Mouse (Mus musculus): ENCODE results near the gene Sla2. TPM values are rescaled to one million over a fixed set of nuclear protein-coding genes. Genes with fewer than 3 reads are reported as not detected.

The Sla2 gene
- total RNA-seq (2014; rRNA removed) (not detected in 2 replicates), polyA plus RNA-seq (2015; fragmentation: Nextera tagmentation; extraction: Ambion mirVana) (0.07 TPM in 1 of 2 replicates, not detected in the other)

DNA sequence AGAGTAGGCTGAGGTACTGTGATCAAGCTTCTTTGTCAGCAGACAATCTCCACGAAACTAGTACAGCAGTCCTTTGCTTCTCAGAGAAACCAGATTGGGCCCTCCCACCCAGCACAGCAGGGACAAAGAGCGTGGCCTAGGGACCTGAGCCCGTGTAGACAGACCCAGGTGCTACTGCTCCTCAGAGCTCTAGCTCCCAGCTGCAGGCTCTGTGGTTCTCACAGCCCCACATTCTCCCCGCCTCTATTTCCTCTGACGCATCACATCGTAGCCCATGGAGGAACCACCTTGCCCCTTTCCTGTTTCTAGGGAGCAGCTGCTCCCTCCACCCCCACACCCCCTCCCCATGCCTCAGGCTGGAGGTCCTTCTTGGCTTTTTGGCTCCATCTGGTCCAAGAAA, at the start of gene Sla2:
Gene Sla2 (minus strand): TSS at position 176 of the 400 bp plus-strand sequence.
- no peaks in the 10 kb centered on the region for H3K36me3 ChIP-seq (ENCODE audit: insufficient read depth, low read length)
- H3K4me3 ChIP-seq (ENCODE audit: low read depth, low read length) = no peak within 1 kb of the TSS
- no peaks in the 10 kb centered on the region for H3K27me3 ChIP-seq (ENCODE audit: insufficient read depth, low read length)
- no peak within 1 kb of the TSS for H3K9ac ChIP-seq (replicated peaks; ENCODE audit: low read length, poor library complexity, severe bottlenecking)
- H3K9me3 ChIP-seq (ENCODE audit: low read length) = no peaks in the 10 kb centered on the region
- 0 out of 2 replicates have a peak, but pooled peaks cover 1% of the 10 kb centered on the region for H3K4me1 ChIP-seq (ENCODE audit: insufficient read depth, low read length)
- WGBS = 71% methylated on average over 6 of the region's 6 CpGs
- TF ChIP-seq CTCF (IDR thresholded peaks at IDR 0.05) = no peak
- no peak within 1 kb of the TSS for H3K4me2 ChIP-seq (ENCODE audit: low read depth, low read length, poor library complexity, severe bottlenecking)
- DNase-seq (ENCODE audit: low spot score) = no peak
- H3K27ac ChIP-seq (ENCODE audit: low read depth, low read length) = no peak within 1 kb of the TSS
- ATAC-seq (ENCODE audit: low FRiP score) = no peak

DNA sequence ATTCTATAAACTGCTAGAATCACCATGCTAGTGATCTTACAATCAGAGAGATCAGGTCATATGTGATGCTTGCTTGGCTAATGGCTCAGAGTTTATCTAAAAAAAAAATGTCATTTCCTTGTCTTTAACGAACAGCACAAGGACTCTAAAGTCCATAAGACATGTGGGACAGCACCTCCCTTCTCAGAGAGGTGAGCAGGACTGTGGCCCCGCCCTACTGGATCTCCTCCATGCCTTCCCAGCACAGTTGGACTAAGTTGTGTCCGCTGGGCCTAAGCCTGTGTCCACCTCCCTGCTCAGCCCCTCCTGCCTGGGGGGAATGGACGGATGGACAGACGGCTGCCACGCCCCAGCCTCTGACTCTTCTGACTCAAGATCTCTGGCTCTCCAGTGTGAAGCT, 48.0 kb upstream of the Sla2 start:
- TF ChIP-seq CTCF (IDR thresholded peaks at IDR 0.05) = no peak
- no peak overlapping the region for H3K9ac ChIP-seq (replicated peaks; ENCODE audit: low read length, poor library complexity, severe bottlenecking)
- WGBS = 79% methylated on average over 6 of the region's 6 CpGs
- H3K4me2 ChIP-seq (ENCODE audit: low read depth, low read length, poor library complexity, severe bottlenecking) = no peak overlapping the region
- H3K36me3 ChIP-seq (ENCODE audit: insufficient read depth, low read length) = peaks cover 37% of the 10 kb centered on the region
- no peak for ATAC-seq (ENCODE audit: low FRiP score)
- DNase-seq (ENCODE audit: low spot score) = no peak
- no peaks in the 10 kb centered on the region for H3K4me1 ChIP-seq (ENCODE audit: insufficient read depth, low read length)
- no peaks in the 10 kb centered on the region for H3K27me3 ChIP-seq (ENCODE audit: insufficient read depth, low read length)
- no peak overlapping the region for H3K27ac ChIP-seq (ENCODE audit: low read depth, low read length)
- no peak overlapping the region for H3K4me3 ChIP-seq (ENCODE audit: low read depth, low read length)
- H3K9me3 ChIP-seq (ENCODE audit: low read length) = no peaks in the 10 kb centered on the region

DNA sequence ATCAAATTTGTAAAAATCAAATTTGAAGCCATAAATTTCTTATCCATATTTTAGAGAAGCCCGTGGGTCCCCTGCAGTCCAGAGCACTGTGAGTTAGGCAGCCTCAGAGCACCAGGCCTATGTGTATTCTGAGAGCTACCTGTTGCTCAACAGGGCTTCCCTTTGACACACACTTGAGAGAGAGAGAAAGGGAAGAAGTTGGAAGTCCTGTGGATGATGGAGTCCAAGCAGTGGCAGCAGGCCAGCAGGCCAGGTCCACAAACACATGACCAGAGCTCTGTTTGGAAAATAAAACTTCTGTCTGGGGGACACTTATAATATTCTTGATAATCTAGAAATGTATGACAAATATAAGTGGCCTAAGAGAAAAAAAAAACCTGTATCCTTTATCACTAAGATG, 46.4 kb upstream of the Sla2 start:
- 88% methylated on average over 1 of the region's 1 CpGs for WGBS
- DNase-seq (ENCODE audit: low spot score) = no peak

DNA sequence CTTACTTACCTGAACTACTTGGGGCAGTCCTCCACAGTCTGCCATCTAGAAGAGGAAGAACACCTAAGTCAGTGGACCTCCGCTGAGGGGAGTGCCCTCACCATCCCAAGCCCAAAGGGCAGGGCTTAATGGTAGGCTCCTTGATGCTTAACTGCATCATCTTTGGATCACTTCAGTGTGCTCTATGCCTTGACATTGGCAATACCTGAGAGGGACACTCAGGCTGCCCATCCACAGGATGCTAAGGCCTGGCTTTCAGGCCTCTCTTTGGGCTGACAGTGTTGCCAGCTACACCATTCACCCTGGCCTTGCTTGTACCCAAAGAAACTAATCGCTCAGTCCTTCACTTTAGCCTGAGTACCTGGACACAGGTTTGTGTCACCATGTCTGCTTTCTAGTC, 44.4 kb upstream of the Sla2 start:
- Histone ChIP-seq H3K9me3 (ENCODE audit: low read length) (no peaks in the 10 kb centered on the region), H3K36me3 (ENCODE audit: insufficient read depth, low read length) (peaks cover 40% of the 10 kb centered on the region), H3K4me3 (ENCODE audit: low read depth, low read length) (no peak overlapping the region), H3K4me1 (ENCODE audit: insufficient read depth, low read length) (no peaks in the 10 kb centered on the region), H3K27ac (ENCODE audit: low read depth, low read length) (no peak overlapping the region), H3K27me3 (ENCODE audit: insufficient read depth, low read length) (no peaks in the 10 kb centered on the region), H3K4me2 (ENCODE audit: low read depth, low read length, poor library complexity, severe bottlenecking) (no peak overlapping the region), H3K9ac (replicated peaks; ENCODE audit: low read length, poor library complexity, severe bottlenecking) (no peak overlapping the region)
- WGBS = 98% methylated on average over 2 of the region's 2 CpGs
- no peak for TF ChIP-seq CTCF (IDR thresholded peaks at IDR 0.05)
- no peak for ATAC-seq (ENCODE audit: low FRiP score)
- DNase-seq (ENCODE audit: low spot score) = no peak

More for the DNA sequence above, 46.4 kb upstream of the Sla2 start:
- H3K4me2 ChIP-seq (ENCODE audit: low read depth, low read length, poor library complexity, severe bottlenecking) = no peak overlapping the region
- peaks cover 31% of the 10 kb centered on the region for H3K36me3 ChIP-seq (ENCODE audit: insufficient read depth, low read length)
- no peak overlapping the region for H3K9ac ChIP-seq (replicated peaks; ENCODE audit: low read length, poor library complexity, severe bottlenecking)
- H3K27ac ChIP-seq (ENCODE audit: low read depth, low read length) = no peak overlapping the region
- no peaks in the 10 kb centered on the region for H3K9me3 ChIP-seq (ENCODE audit: low read length)
- H3K4me3 ChIP-seq (ENCODE audit: low read depth, low read length) = no peak overlapping the region
- no peaks in the 10 kb centered on the region for H3K4me1 ChIP-seq (ENCODE audit: insufficient read depth, low read length)
- TF ChIP-seq CTCF (IDR thresholded peaks at IDR 0.05) = no peak
- no peak for ATAC-seq (ENCODE audit: low FRiP score)
- no peaks in the 10 kb centered on the region for H3K27me3 ChIP-seq (ENCODE audit: insufficient read depth, low read length)

DNA sequence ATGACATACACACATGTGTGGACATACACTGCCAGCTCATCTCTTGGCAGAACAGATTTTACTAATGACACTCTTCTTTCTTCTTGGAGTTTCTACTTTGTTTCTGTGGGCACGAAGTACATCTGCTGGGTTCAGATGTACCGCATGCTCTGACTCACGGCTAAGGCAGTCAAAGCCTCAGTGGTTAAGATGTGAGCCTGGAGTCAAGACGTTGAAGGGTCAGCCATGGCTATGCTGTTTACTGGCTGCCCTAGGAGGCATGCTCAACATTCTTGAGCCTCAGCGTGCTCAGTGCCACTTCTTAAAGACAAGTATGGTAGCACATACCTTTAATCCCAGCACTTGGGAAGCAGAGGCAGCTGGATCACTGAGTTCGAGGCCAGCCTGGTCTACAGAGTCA, 43.6 kb upstream of the Sla2 start:
- Histone ChIP-seq H3K4me1 (ENCODE audit: insufficient read depth, low read length) (no peaks in the 10 kb centered on the region), H3K9me3 (ENCODE audit: low read length) (no peaks in the 10 kb centered on the region), H3K4me2 (ENCODE audit: low read depth, low read length, poor library complexity, severe bottlenecking) (no peak overlapping the region), H3K9ac (replicated peaks; ENCODE audit: low read length, poor library complexity, severe bottlenecking) (no peak overlapping the region), H3K27ac (ENCODE audit: low read depth, low read length) (no peak overlapping the region), H3K27me3 (ENCODE audit: insufficient read depth, low read length) (no peaks in the 10 kb centered on the region), H3K36me3 (ENCODE audit: insufficient read depth, low read length) (peaks cover 36% of the 10 kb centered on the region), H3K4me3 (ENCODE audit: low read depth, low read length) (no peak overlapping the region)
- TF ChIP-seq CTCF (IDR thresholded peaks at IDR 0.05) = no peak
- DNase-seq (ENCODE audit: low spot score) (no peak), ATAC-seq (ENCODE audit: low FRiP score) (no peak)
- WGBS = 90% methylated on average over 6 of the region's 6 CpGs

DNA sequence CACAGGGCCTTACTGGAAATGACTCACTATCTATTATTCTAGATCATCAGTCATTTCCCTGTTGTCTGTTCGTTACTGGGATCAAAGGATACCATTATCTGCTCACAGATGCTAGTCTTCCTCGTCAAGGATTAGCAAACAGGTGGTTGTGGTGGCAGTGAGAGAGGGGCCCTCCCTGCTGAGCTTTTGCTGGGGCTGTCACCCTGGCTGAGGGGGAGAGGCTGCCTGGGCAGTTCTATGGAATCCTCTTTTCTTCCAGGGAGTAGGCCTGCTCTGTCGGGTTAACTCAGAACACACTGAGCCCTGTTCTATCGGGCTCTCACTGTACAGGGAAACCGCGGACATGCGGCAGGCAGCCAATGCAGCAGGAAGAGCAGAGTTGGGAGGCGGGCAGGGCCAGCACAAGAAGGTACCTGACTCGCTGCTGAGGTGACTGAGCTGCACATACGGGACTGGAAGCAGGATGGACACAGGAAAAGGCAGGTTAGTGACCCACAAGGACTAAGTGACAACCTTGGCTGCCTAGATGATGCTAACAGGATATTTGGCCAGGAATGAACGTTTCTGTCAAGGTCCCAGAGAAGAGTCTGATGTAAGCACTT, 42.6 kb upstream of the Sla2 start:
- Histone ChIP-seq H3K4me3 (ENCODE audit: low read depth, low read length) (no peak overlapping the region), H3K27me3 (ENCODE audit: insufficient read depth, low read length) (no peaks in the 10 kb centered on the region), H3K4me1 (ENCODE audit: insufficient read depth, low read length) (no peaks in the 10 kb centered on the region), H3K4me2 (ENCODE audit: low read depth, low read length, poor library complexity, severe bottlenecking) (no peak overlapping the region), H3K36me3 (ENCODE audit: insufficient read depth, low read length) (peaks cover 35% of the 10 kb centered on the region), H3K9me3 (ENCODE audit: low read length) (no peaks in the 10 kb centered on the region), H3K27ac (ENCODE audit: low read depth, low read length) (no peak overlapping the region), H3K9ac (replicated peaks; ENCODE audit: low read length, poor library complexity, severe bottlenecking) (no peak overlapping the region)
- ATAC-seq (ENCODE audit: low FRiP score) = no peak
- TF ChIP-seq CTCF (IDR thresholded peaks at IDR 0.05) = no peak
- DNase-seq (ENCODE audit: low spot score) = no peak
- WGBS = 61% methylated on average over 11 of the region's 11 CpGs
